Mouse (Mus musculus) erythroblast, embryonic 14.5 days (primary cell): ENCODE results near the gene Fstl4.

Experiments
- GATA1 ChIP-seq: IDR thresholded peaks from 2 replicates; pipeline ENCODE4 v1.6.1; 2012; ENCODE audit warnings: low read length, inconsistent platforms, mixed read lengths
- TAL1 ChIP-seq: IDR thresholded peaks from 3 replicates; pipeline ENCODE4 v1.6.1; 2012; ENCODE audit warnings: low read length, inconsistent platforms, mixed read lengths

- TF ChIP-seq TAL1 (no peak), GATA1 (no peak)
These were observed 260.0 kb downstream of the Fstl4 start for GRCm38 (mm10) chr11:53024403-53024802.
